Mouse (Mus musculus): Measurements from ENCODE around the gene Atl3.

Atl3 gene

GRCm38 (mm10) chr19:7493352-7494186 lies at the start of gene Atl3:
Gene Atl3 (plus strand): TSS chr19:7494040.
- no peak for DNase-seq (ENCODE audit: low read depth, low spot score)
- no peaks in the 10 kb centered on the region for H3K27me3 ChIP-seq (ENCODE audit: control insufficient read depth, insufficient read depth, low read length, poor library complexity, severe bottlenecking)
- no peaks in the 10 kb centered on the region for H3K36me3 ChIP-seq (ENCODE audit: control insufficient read depth, insufficient read depth, low read length, poor library complexity, severe bottlenecking)

- Histone ChIP-seq H3K36me3 (ENCODE audit: control insufficient read depth, insufficient read depth, low read length, poor library complexity, severe bottlenecking) (no peaks in the 10 kb centered on the region), H3K27me3 (ENCODE audit: control insufficient read depth, insufficient read depth, low read length, poor library complexity, severe bottlenecking) (no peaks in the 10 kb centered on the region; the same call in 1 of the 2 replicates)
- DNase-seq (ENCODE audit: low read depth, low spot score) = no peak
Measured at GRCm38 (mm10) chr19:7445105-7445504, 48.7 kb upstream of the Atl3 start.

- no peak for DNase-seq (ENCODE audit: low read depth, low spot score)
- H3K36me3 ChIP-seq (ENCODE audit: control insufficient read depth, insufficient read depth, low read length, poor library complexity, severe bottlenecking) = no peaks in the 10 kb centered on the region
- no peaks in the 10 kb centered on the region; the same call in 1 of the 2 replicates for H3K27me3 ChIP-seq (ENCODE audit: control insufficient read depth, insufficient read depth, low read length, poor library complexity, severe bottlenecking)
Measured at GRCm38 (mm10) chr19:7445596-7445995, 48.2 kb upstream of the Atl3 start.

GRCm38 (mm10) chr19:7456803-7457202 lies 37.0 kb upstream of the Atl3 start:
- DNase-seq (ENCODE audit: low read depth, low spot score) = peak; percentile 18
- H3K36me3 ChIP-seq (ENCODE audit: control insufficient read depth, insufficient read depth, low read length, poor library complexity, severe bottlenecking) = no peaks in the 10 kb centered on the region
- no peaks in the 10 kb centered on the region; the same call in 1 of the 2 replicates for H3K27me3 ChIP-seq (ENCODE audit: control insufficient read depth, insufficient read depth, low read length, poor library complexity, severe bottlenecking)

- no peak for DNase-seq (ENCODE audit: low read depth, low spot score)
- H3K36me3 ChIP-seq (ENCODE audit: control insufficient read depth, insufficient read depth, low read length, poor library complexity, severe bottlenecking) = no peaks in the 10 kb centered on the region
Measured at GRCm38 (mm10) chr19:7458901-7459300, 34.9 kb upstream of the Atl3 start.

GRCm38 (mm10) chr19:7459370-7459769 lies 34.5 kb upstream of the Atl3 start:
- no peaks in the 10 kb centered on the region; the same call in 1 of the 2 replicates for H3K27me3 ChIP-seq (ENCODE audit: control insufficient read depth, insufficient read depth, low read length, poor library complexity, severe bottlenecking)
- H3K36me3 ChIP-seq (ENCODE audit: control insufficient read depth, insufficient read depth, low read length, poor library complexity, severe bottlenecking) = no peaks in the 10 kb centered on the region
- DNase-seq (ENCODE audit: low read depth, low spot score) = no peak

More at GRCm38 (mm10) chr19:7458901-7459300, 34.9 kb upstream of the Atl3 start:
- H3K27me3 ChIP-seq (ENCODE audit: control insufficient read depth, insufficient read depth, low read length, poor library complexity, severe bottlenecking) = no peaks in the 10 kb centered on the region; the same call in 1 of the 2 replicates

- no peak for DNase-seq (ENCODE audit: low read depth, low spot score)
- H3K36me3 ChIP-seq (ENCODE audit: control insufficient read depth, insufficient read depth, low read length, poor library complexity, severe bottlenecking) = peaks cover 2% of the 10 kb centered on the region; the same call in 1 of the 2 replicates
- no peaks in the 10 kb centered on the region for H3K27me3 ChIP-seq (ENCODE audit: control insufficient read depth, insufficient read depth, low read length, poor library complexity, severe bottlenecking)
Measured at GRCm38 (mm10) chr19:7467915-7468314, 25.9 kb upstream of the Atl3 start.

- H3K36me3 ChIP-seq (ENCODE audit: control insufficient read depth, insufficient read depth, low read length, poor library complexity, severe bottlenecking) = peaks cover 2% of the 10 kb centered on the region; the same call in 1 of the 2 replicates
- no peaks in the 10 kb centered on the region for H3K27me3 ChIP-seq (ENCODE audit: control insufficient read depth, insufficient read depth, low read length, poor library complexity, severe bottlenecking)
- no peak for DNase-seq (ENCODE audit: low read depth, low spot score)
Measured at GRCm38 (mm10) chr19:7470643-7471042, 23.2 kb upstream of the Atl3 start.

GRCm38 (mm10) chr19:7479751-7480248 lies 14.0 kb upstream of the Atl3 start:
- H3K36me3 ChIP-seq (ENCODE audit: control insufficient read depth, insufficient read depth, low read length, poor library complexity, severe bottlenecking) = no peaks in the 10 kb centered on the region
- no peaks in the 10 kb centered on the region for H3K27me3 ChIP-seq (ENCODE audit: control insufficient read depth, insufficient read depth, low read length, poor library complexity, severe bottlenecking)
- DNase-seq (ENCODE audit: low read depth, low spot score) = no peak

- H3K36me3 ChIP-seq (ENCODE audit: control insufficient read depth, insufficient read depth, low read length, poor library complexity, severe bottlenecking) = no peaks in the 10 kb centered on the region
- no peak for DNase-seq (ENCODE audit: low read depth, low spot score)
- H3K27me3 ChIP-seq (ENCODE audit: control insufficient read depth, insufficient read depth, low read length, poor library complexity, severe bottlenecking) = no peaks in the 10 kb centered on the region
Measured at GRCm38 (mm10) chr19:7481541-7482265, 12.1 kb upstream of the Atl3 start.

- no peak for DNase-seq (ENCODE audit: low read depth, low spot score)
- H3K27me3 ChIP-seq (ENCODE audit: control insufficient read depth, insufficient read depth, low read length, poor library complexity, severe bottlenecking) = no peaks in the 10 kb centered on the region
- no peaks in the 10 kb centered on the region for H3K36me3 ChIP-seq (ENCODE audit: control insufficient read depth, insufficient read depth, low read length, poor library complexity, severe bottlenecking)
Measured at GRCm38 (mm10) chr19:7482266-7482598, 11.6 kb upstream of the Atl3 start.

- no peaks in the 10 kb centered on the region for H3K27me3 ChIP-seq (ENCODE audit: control insufficient read depth, insufficient read depth, low read length, poor library complexity, severe bottlenecking)
- H3K36me3 ChIP-seq (ENCODE audit: control insufficient read depth, insufficient read depth, low read length, poor library complexity, severe bottlenecking) = no peaks in the 10 kb centered on the region
- DNase-seq (ENCODE audit: low read depth, low spot score) = peak; percentile 98
Measured at GRCm38 (mm10) chr19:7482599-7483511, 11.0 kb upstream of the Atl3 start, which contains the start of gene Rtn3. Gene Rtn3 (minus strand): TSS chr19:7483281.

- DNase-seq (ENCODE audit: low read depth, low spot score) = no peak
- H3K36me3 ChIP-seq (ENCODE audit: control insufficient read depth, insufficient read depth, low read length, poor library complexity, severe bottlenecking) = no peaks in the 10 kb centered on the region
- H3K27me3 ChIP-seq (ENCODE audit: control insufficient read depth, insufficient read depth, low read length, poor library complexity, severe bottlenecking) = no peaks in the 10 kb centered on the region
Measured at GRCm38 (mm10) chr19:7483512-7483882, 10.3 kb upstream of the Atl3 start.

GRCm38 (mm10) chr19:7484076-7484475 lies 9.8 kb upstream of the Atl3 start:
- H3K36me3 ChIP-seq (ENCODE audit: control insufficient read depth, insufficient read depth, low read length, poor library complexity, severe bottlenecking) = no peaks in the 10 kb centered on the region
- DNase-seq (ENCODE audit: low read depth, low spot score) = no peak
- no peaks in the 10 kb centered on the region for H3K27me3 ChIP-seq (ENCODE audit: control insufficient read depth, insufficient read depth, low read length, poor library complexity, severe bottlenecking)

Data from splenic B cell, adult 2 months (primary cell).